Mouse (Mus musculus) lung, adult 2 months (tissue): Measurements from ENCODE around the gene Ddit4.

Experiments
- CTCF ChIP-seq: fragments of 200-500 bp; IDR thresholded peaks from 2 replicates; pipeline ENCODE4 v1.5.1; 2011; ENCODE audit warnings: mild to moderate bottlenecking, low read length, control low read depth; ENCODE audit not compliant: insufficient read depth
- POLR2A ChIP-seq: fragments of 200-500 bp; IDR thresholded peaks from 2 replicates; pipeline ENCODE4 v1.6.1; 2011; ENCODE audit warnings: low read depth, mild to moderate bottlenecking, control low read depth, low read length, borderline replicate concordance; ENCODE audit errors: extremely low read depth

DNA sequence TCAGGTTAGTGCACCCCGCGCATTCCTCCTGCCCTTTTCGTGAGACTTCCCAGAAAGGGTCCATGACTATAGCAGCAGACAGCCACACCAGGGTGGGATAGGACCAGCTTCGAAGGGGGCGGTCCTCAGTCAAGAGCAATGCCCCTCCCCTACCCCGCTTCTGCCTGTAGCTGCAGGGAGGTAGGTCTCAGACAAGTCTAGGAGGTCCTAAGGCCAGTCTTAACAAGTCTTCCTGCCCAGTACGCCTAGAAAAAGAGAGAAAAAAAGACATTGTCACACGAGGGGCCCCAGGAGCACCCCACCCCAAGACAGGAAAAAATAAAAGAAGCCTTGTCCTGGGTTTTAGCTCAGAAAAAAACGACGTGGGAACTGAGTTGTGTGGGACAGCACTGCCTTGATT lies 35.0 kb downstream of the Ddit4 start:
- no peak for TF ChIP-seq POLR2A
- TF ChIP-seq CTCF = no peak
